8 mouse cellular contexts compared by ENCODE assay signal in the genomic region with DNA sequence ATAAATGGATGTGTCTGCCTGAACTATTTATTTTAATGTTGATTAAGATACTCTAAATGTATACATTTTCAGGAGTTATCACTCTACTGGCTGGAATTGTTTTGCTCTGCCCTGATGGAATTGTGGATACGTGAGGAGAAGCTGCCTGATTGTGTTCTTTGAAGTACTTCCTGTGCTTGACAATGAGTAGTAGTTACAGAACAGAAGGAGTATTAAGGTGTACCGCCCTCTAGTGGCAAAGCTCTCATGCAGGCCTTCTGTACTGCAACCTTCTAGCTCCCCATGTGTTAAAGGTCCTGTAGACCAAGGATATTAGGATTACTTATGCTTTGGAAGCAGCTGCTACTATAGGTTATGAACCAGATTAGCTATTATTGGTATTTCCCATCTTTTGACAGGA.
DNase-seq lines count a peak whose midpoint lies in the region; ATAC-seq and TF ChIP-seq lines count a peak whose summit lies in the region.

No protein-coding gene starts in this region.

- no peaks in the 10 kb centered on the region for H3K36me3 ChIP-seq in kidney, postnatal 0 days (ENCODE audit: insufficient read depth, low read length)
- H3K36me3 ChIP-seq in splenic B cell, adult 2 months (ENCODE audit: control insufficient read depth, insufficient read depth, low read length, poor library complexity, severe bottlenecking) = no peaks in the 10 kb centered on the region
- no peaks in the 10 kb centered on the region for H3K36me3 ChIP-seq in hindbrain, embryonic 13.5 days

- H3K27ac ChIP-seq in cerebellum, adult 2 months (ENCODE audit: insufficient read depth, low read length) = no peak overlapping the region
- no peak overlapping the region for H3K27ac ChIP-seq in kidney, postnatal 0 days
- H3K27ac ChIP-seq in hindbrain, embryonic 13.5 days = no peak overlapping the region

- TF ChIP-seq POLR2A in cerebellum, adult 2 months (IDR thresholded peaks at IDR 0.05; ENCODE audit: borderline replicate concordance, insufficient read depth, low read length) = no peak

- no peaks in the 10 kb centered on the region for H3K9me3 ChIP-seq in kidney, postnatal 0 days (replicated peaks; ENCODE audit: low read length)
- no peaks in the 10 kb centered on the region for H3K9me3 ChIP-seq in hindbrain, embryonic 13.5 days

- no peak overlapping the region for H3K9ac ChIP-seq in kidney, postnatal 0 days (ENCODE audit: low read depth, low read length)
- no peak overlapping the region for H3K9ac ChIP-seq in hindbrain, embryonic 13.5 days

- no peak overlapping the region for H3K4me2 ChIP-seq in kidney, postnatal 0 days (ENCODE audit: low read length)
- H3K4me2 ChIP-seq in hindbrain, embryonic 13.5 days = no peak overlapping the region

- ATAC-seq in kidney, postnatal 0 days (replicated peaks; ENCODE audit: low FRiP score, low read depth) = no peak
- ATAC-seq in hindbrain, embryonic 13.5 days (ENCODE audit: low FRiP score) = no peak

- 34% methylated on average over 2 of the region's 2 CpGs for WGBS in cerebellum, adult 2 months
- 27% methylated on average over 2 of the region's 2 CpGs for WGBS in kidney, postnatal 0 days
- WGBS in hindbrain, embryonic 13.5 days = 34% methylated on average over 2 of the region's 2 CpGs

- H3K4me1 ChIP-seq in cerebellum, adult 2 months (ENCODE audit: control insufficient read depth, insufficient read depth, low read length) = no peaks in the 10 kb centered on the region
- H3K4me1 ChIP-seq in kidney, postnatal 0 days (replicated peaks; ENCODE audit: insufficient read depth, low read length) = no peaks in the 10 kb centered on the region
- H3K4me1 ChIP-seq in hindbrain, embryonic 13.5 days (replicated peaks) = no peaks in the 10 kb centered on the region

- no peaks in the 10 kb centered on the region for H3K27me3 ChIP-seq in cerebellum, adult 2 months (ENCODE audit: control insufficient read depth, insufficient read depth, low read length)
- H3K27me3 ChIP-seq in kidney, postnatal 0 days (ENCODE audit: insufficient read depth, low read length) = no peaks in the 10 kb centered on the region
- H3K27me3 ChIP-seq in splenic B cell, adult 2 months (ENCODE audit: control insufficient read depth, insufficient read depth, low read length, poor library complexity, severe bottlenecking) = no peaks in the 10 kb centered on the region
- no peaks in the 10 kb centered on the region for H3K27me3 ChIP-seq in hindbrain, embryonic 13.5 days

- peak; percentile 43; the same call in 1 of the 2 replicates for TF ChIP-seq CTCF in cerebellum, adult 2 months (IDR thresholded peaks at IDR 0.05; ENCODE audit: borderline replicate concordance, insufficient read depth, low read depth, low read length)
- peak; percentile 65 for TF ChIP-seq CTCF in kidney, postnatal 0 days (IDR thresholded peaks at IDR 0.05; ENCODE audit: low read depth)

- no peak overlapping the region for H3K4me3 ChIP-seq in cerebellum, adult 2 months (replicated peaks; ENCODE audit: insufficient read depth, low read depth, low read length)
- H3K4me3 ChIP-seq in kidney, postnatal 0 days (replicated peaks; ENCODE audit: low read depth, low read length) = no peak overlapping the region
- no peak overlapping the region for H3K4me3 ChIP-seq in hindbrain, embryonic 13.5 days

- peak; percentile 55 for DNase-seq in heart, adult 11 months
- DNase-seq in heart, adult 18-20 months = no peak
- DNase-seq in testis, postnatal 10 days (ENCODE audit: low spot score) = peak; percentile 51
- DNase-seq in testis, postnatal 14 days (ENCODE audit: low spot score) = no peak
- peak; percentile 14 to 24 for DNase-seq in cerebellum, adult 2 months
- DNase-seq in kidney, postnatal 0 days (ENCODE audit: low spot score) = peak; percentile 37
- DNase-seq in splenic B cell, adult 2 months (ENCODE audit: low read depth, low spot score) = peak; percentile 52

Comparison
In these comparisons a context has a peak if more than half of its experiments do, and no peak if none do; other contexts are left out.
1. DNase-seq: peak in heart, adult 11 months (single experiment), testis, postnatal 10 days (single experiment), cerebellum, adult 2 months (2 of 2), kidney, postnatal 0 days (single experiment) and splenic B cell, adult 2 months (single experiment); none in heart, adult 18-20 months (0 of 2) and testis, postnatal 14 days (single experiment).